In the genomic region with DNA sequence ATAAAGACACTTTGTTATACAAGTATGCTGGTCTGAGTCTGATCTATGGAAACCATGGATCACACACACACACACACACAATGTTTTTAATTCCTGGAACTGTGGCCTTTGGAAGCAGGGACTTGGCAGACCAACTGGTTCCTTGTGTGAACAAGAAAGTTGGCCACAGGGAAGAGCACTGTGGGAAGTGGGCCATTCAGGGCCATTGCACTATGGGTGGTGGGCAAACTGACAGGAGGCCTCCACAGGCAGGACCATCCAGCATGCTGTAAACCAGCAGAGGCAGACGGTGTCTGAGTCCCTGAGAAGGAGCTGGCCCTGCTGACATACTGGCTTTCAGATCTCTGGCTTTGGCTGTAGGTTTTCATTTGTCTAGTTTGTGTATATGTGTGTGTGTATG, we compare ENCODE assay signal across 19 mouse cellular contexts. TPM values are rescaled to one million over a fixed set of nuclear protein-coding genes. Genes with fewer than 3 reads are reported as not detected.
A peak's percentile ranks its signal among the peaks of the same experiment; 100 is the strongest.
DNase-seq lines count a peak whose midpoint lies in the region; ATAC-seq and TF ChIP-seq lines count a peak whose summit lies in the region.
"Had no signal": no experiment of that assay in that cellular context is flagged by ENCODE, and none has a peak within 500 bp of the region (broad histone marks: within the 10 kb centered on the region; RNA-seq: fewer than 3 reads in every experiment).

No protein-coding gene starts in this region.

- no peaks in the 10 kb centered on the region for H3K4me1 ChIP-seq in forebrain, postnatal 0 days (ENCODE audit: insufficient read depth)
- no peaks in the 10 kb centered on the region for H3K4me1 ChIP-seq in forebrain, embryonic 13.5 days
- H3K4me1 ChIP-seq in hindbrain, postnatal 0 days (ENCODE audit: insufficient read depth, low read length): no peaks in the 10 kb centered on the region
- no peaks in the 10 kb centered on the region for H3K4me1 ChIP-seq in hindbrain, embryonic 13.5 days (replicated peaks)
- H3K4me1 ChIP-seq in midbrain, postnatal 0 days (ENCODE audit: insufficient read depth, low read length): no peaks in the 10 kb centered on the region
- H3K4me1 ChIP-seq in midbrain, embryonic 14.5 days (ENCODE audit: control insufficient read depth, insufficient read depth, low read length): no peaks in the 10 kb centered on the region
- H3K4me1 ChIP-seq: embryonic facial prominence, embryonic 13.5 days; forebrain, embryonic 12.5 days had no signal

- 50% methylated on average over 1 of the region's 1 CpGs for WGBS in forebrain, postnatal 0 days
- 76% methylated on average over 1 of the region's 1 CpGs for WGBS in forebrain, embryonic 13.5 days
- WGBS in hindbrain, postnatal 0 days: 50% methylated on average over 1 of the region's 1 CpGs
- WGBS in hindbrain, embryonic 13.5 days: 77% methylated on average over 1 of the region's 1 CpGs
- WGBS in midbrain, postnatal 0 days: 56% methylated on average over 1 of the region's 1 CpGs
- 71% methylated on average over 1 of the region's 1 CpGs for WGBS in midbrain, embryonic 14.5 days

- H3K4me2 ChIP-seq in forebrain, postnatal 0 days (ENCODE audit: low read depth): no peak overlapping the region
- no peak overlapping the region for H3K4me2 ChIP-seq in forebrain, embryonic 13.5 days
- H3K4me2 ChIP-seq in hindbrain, postnatal 0 days (ENCODE audit: low read depth, low read length): no peak overlapping the region
- no peak overlapping the region for H3K4me2 ChIP-seq in hindbrain, embryonic 13.5 days
- no peak overlapping the region for H3K4me2 ChIP-seq in midbrain, postnatal 0 days (ENCODE audit: low read depth, low read length, poor library complexity, severe bottlenecking)
- no peak overlapping the region for H3K4me2 ChIP-seq in midbrain, embryonic 14.5 days (ENCODE audit: low read length)
- H3K4me2 ChIP-seq: embryonic facial prominence, embryonic 13.5 days; forebrain, embryonic 12.5 days; heart, embryonic 12.5 days had no signal

- H3K9me3 ChIP-seq in forebrain, postnatal 0 days (ENCODE audit: low read length): no peaks in the 10 kb centered on the region
- no peaks in the 10 kb centered on the region for H3K9me3 ChIP-seq in forebrain, embryonic 13.5 days (replicated peaks)
- no peaks in the 10 kb centered on the region for H3K9me3 ChIP-seq in hindbrain, postnatal 0 days (ENCODE audit: low read length)
- H3K9me3 ChIP-seq in hindbrain, embryonic 13.5 days: no peaks in the 10 kb centered on the region
- H3K9me3 ChIP-seq in midbrain, postnatal 0 days (ENCODE audit: low read length): no peaks in the 10 kb centered on the region
- no peaks in the 10 kb centered on the region for H3K9me3 ChIP-seq in midbrain, embryonic 14.5 days (ENCODE audit: control insufficient read depth, low read length)
- H3K9me3 ChIP-seq: embryonic facial prominence, embryonic 13.5 days; forebrain, embryonic 12.5 days; heart, embryonic 12.5 days had no signal

- 0 out of 2 replicates have a peak, but pooled peaks have one; percentile 35 for ATAC-seq in forebrain, postnatal 0 days
- ATAC-seq in forebrain, embryonic 13.5 days: no peak
- peak; percentile 79 for ATAC-seq in hindbrain, postnatal 0 days
- no peak for ATAC-seq in hindbrain, embryonic 13.5 days (ENCODE audit: low FRiP score)
- peak; percentile 34; the same call in 1 of the 2 replicates for ATAC-seq in midbrain, postnatal 0 days (ENCODE audit: low FRiP score)
- no peak for ATAC-seq in midbrain, embryonic 14.5 days (ENCODE audit: low FRiP score, low TSS enrichment)

- no peaks in the 10 kb centered on the region for H3K27me3 ChIP-seq in forebrain, postnatal 0 days (ENCODE audit: insufficient read depth, low read length)
- H3K27me3 ChIP-seq in forebrain, embryonic 13.5 days: no peaks in the 10 kb centered on the region
- H3K27me3 ChIP-seq in hindbrain, postnatal 0 days (ENCODE audit: insufficient read depth, low read length): no peaks in the 10 kb centered on the region
- H3K27me3 ChIP-seq in hindbrain, embryonic 13.5 days: no peaks in the 10 kb centered on the region
- H3K27me3 ChIP-seq in midbrain, postnatal 0 days (ENCODE audit: insufficient read depth, low read length): no peaks in the 10 kb centered on the region
- H3K27me3 ChIP-seq in midbrain, embryonic 14.5 days (ENCODE audit: control insufficient read depth, insufficient read depth, low read length): no peaks in the 10 kb centered on the region
- H3K27me3 ChIP-seq: embryonic facial prominence, embryonic 13.5 days; forebrain, embryonic 12.5 days; heart, embryonic 12.5 days had no signal

- DNase-seq in forebrain, postnatal 0 days: peak; percentile 18
- DNase-seq in hindbrain, postnatal 0 days (ENCODE audit: low spot score): peak; percentile 72
- DNase-seq in midbrain, postnatal 0 days (ENCODE audit: low spot score): peak; percentile 74
- DNase-seq in midbrain, embryonic 14.5 days: no peak
- DNase-seq in thymus, postnatal 10 days (ENCODE audit: low spot score in 2 of 2): no peak
- DNase-seq: adrenal gland, postnatal 10 days; cerebellum, adult 18-20 months; cerebellum, postnatal 36 days; gastrocnemius, adult 2 months; gastrocnemius, postnatal 25 days; kidney, adult 11 months; kidney, adult 9 months had no signal

- H3K9ac ChIP-seq in forebrain, postnatal 0 days: no peak overlapping the region
- no peak overlapping the region for H3K9ac ChIP-seq in forebrain, embryonic 13.5 days
- H3K9ac ChIP-seq in hindbrain, postnatal 0 days (replicated peaks; ENCODE audit: low read length): no peak overlapping the region
- H3K9ac ChIP-seq in hindbrain, embryonic 13.5 days: no peak overlapping the region
- no peak overlapping the region for H3K9ac ChIP-seq in midbrain, postnatal 0 days (replicated peaks; ENCODE audit: low read length, poor library complexity, severe bottlenecking)
- no peak overlapping the region for H3K9ac ChIP-seq in midbrain, embryonic 14.5 days (replicated peaks; ENCODE audit: low read length)
- H3K9ac ChIP-seq: embryonic facial prominence, embryonic 13.5 days; heart, embryonic 12.5 days had no signal

- H3K27ac ChIP-seq in forebrain, postnatal 0 days (ENCODE audit: low read depth, low read length): no peak overlapping the region
- no peak overlapping the region for H3K27ac ChIP-seq in forebrain, embryonic 13.5 days
- peak overlapping the region; percentile 9; the same call in 1 of the 2 replicates for H3K27ac ChIP-seq in hindbrain, postnatal 0 days
- no peak overlapping the region for H3K27ac ChIP-seq in hindbrain, embryonic 13.5 days
- no peak overlapping the region for H3K27ac ChIP-seq in midbrain, postnatal 0 days (ENCODE audit: low read depth, low read length)
- no peak overlapping the region for H3K27ac ChIP-seq in midbrain, embryonic 14.5 days (replicated peaks; ENCODE audit: low read depth, low read length)
- H3K27ac ChIP-seq: embryonic facial prominence, embryonic 13.5 days; forebrain, embryonic 12.5 days had no signal

- no peak for TF ChIP-seq CTCF in forebrain, postnatal 0 days (IDR thresholded peaks at IDR 0.05; ENCODE audit: low read depth)
- no peak for TF ChIP-seq CTCF in hindbrain, postnatal 0 days (IDR thresholded peaks at IDR 0.05; ENCODE audit: low read depth)
- no peak for TF ChIP-seq CTCF in midbrain, postnatal 0 days (IDR thresholded peaks at IDR 0.05)

- H3K36me3 ChIP-seq in forebrain, postnatal 0 days (ENCODE audit: insufficient read depth): peaks cover 16% of the 10 kb centered on the region
- H3K36me3 ChIP-seq in forebrain, embryonic 13.5 days (ENCODE audit: poor library complexity, severe bottlenecking): peaks cover 17% of the 10 kb centered on the region
- H3K36me3 ChIP-seq in hindbrain, postnatal 0 days (ENCODE audit: insufficient read depth, low read length): 0 out of 2 replicates have a peak, but pooled peaks cover 9% of the 10 kb centered on the region
- H3K36me3 ChIP-seq in hindbrain, embryonic 13.5 days: peaks cover 35% of the 10 kb centered on the region
- H3K36me3 ChIP-seq in midbrain, postnatal 0 days (ENCODE audit: insufficient read depth, low read length): peaks cover 15% of the 10 kb centered on the region
- peaks cover 18% of the 10 kb centered on the region for H3K36me3 ChIP-seq in midbrain, embryonic 14.5 days (ENCODE audit: control insufficient read depth, insufficient read depth, low read length)

- no peak overlapping the region for H3K4me3 ChIP-seq in forebrain, postnatal 0 days (ENCODE audit: low read depth, low read length)
- H3K4me3 ChIP-seq in forebrain, embryonic 13.5 days: no peak overlapping the region
- H3K4me3 ChIP-seq in hindbrain, postnatal 0 days (ENCODE audit: low read length): no peak overlapping the region
- no peak overlapping the region for H3K4me3 ChIP-seq in hindbrain, embryonic 13.5 days
- H3K4me3 ChIP-seq in midbrain, postnatal 0 days (ENCODE audit: low read depth, low read length): no peak overlapping the region
- no peak overlapping the region for H3K4me3 ChIP-seq in midbrain, embryonic 14.5 days (replicated peaks; ENCODE audit: low read depth, low read length)
- H3K4me3 ChIP-seq: embryonic facial prominence, embryonic 13.5 days; forebrain, embryonic 12.5 days; gastrocnemius, adult 2 months; heart, embryonic 12.5 days had no signal

RNA-seq across cellular contexts. Expression of a gene that starts 18.9 kb away (rescaled TPM):
- total RNA-seq in forebrain, postnatal 0 days (2014; rRNA removed): 10.9 and 13.1 TPM in 2 replicates
- 7.4 and 8.3 TPM in 2 replicates for polyA plus RNA-seq in forebrain, postnatal 0 days (2015; fragmentation: Nextera tagmentation; extraction: Ambion mirVana)
- polyA plus RNA-seq in forebrain, embryonic 13.5 days (2015; fragmentation: Nextera tagmentation; extraction: Ambion mirVana): 7.8 and 8.7 TPM in 2 replicates
- total RNA-seq in hindbrain, postnatal 0 days (2014; rRNA removed): 11.5 and 14.6 TPM in 2 replicates
- polyA plus RNA-seq in hindbrain, postnatal 0 days (2015; fragmentation: Nextera tagmentation; extraction: Ambion mirVana): 12.5 and 13.2 TPM in 2 replicates
- polyA plus RNA-seq in hindbrain, embryonic 13.5 days (2015; fragmentation: Nextera tagmentation; extraction: Ambion mirVana): 9.6 and 10.7 TPM in 2 replicates
- 12.6 and 14.6 TPM in 2 replicates for total RNA-seq in midbrain, postnatal 0 days (2014; rRNA removed)
- 10.7 and 13.9 TPM in 2 replicates for polyA plus RNA-seq in midbrain, postnatal 0 days (2015; fragmentation: Nextera tagmentation; extraction: Ambion mirVana)
- polyA plus RNA-seq in midbrain, embryonic 14.5 days (2014; fragmentation: Nextera tagmentation; extraction: Ambion mirVana): 7.8 and 8.9 TPM in 2 replicates

RNA-seq across cellular contexts. Expression of a gene that starts 28.0 kb away (rescaled TPM):
- total RNA-seq in forebrain, postnatal 0 days (2014; rRNA removed): 41.6 and 55.5 TPM in 2 replicates
- polyA plus RNA-seq in forebrain, postnatal 0 days (2015; fragmentation: Nextera tagmentation; extraction: Ambion mirVana): 47.0 and 62.0 TPM in 2 replicates
- 59.3 and 60.7 TPM in 2 replicates for polyA plus RNA-seq in forebrain, embryonic 13.5 days (2015; fragmentation: Nextera tagmentation; extraction: Ambion mirVana)
- total RNA-seq in hindbrain, postnatal 0 days (2014; rRNA removed): 64.6 and 69.3 TPM in 2 replicates
- 64.9 and 66.6 TPM in 2 replicates for polyA plus RNA-seq in hindbrain, postnatal 0 days (2015; fragmentation: Nextera tagmentation; extraction: Ambion mirVana)
- polyA plus RNA-seq in hindbrain, embryonic 13.5 days (2015; fragmentation: Nextera tagmentation; extraction: Ambion mirVana): 59.4 and 62.0 TPM in 2 replicates
- 42.1 and 67.7 TPM in 2 replicates for total RNA-seq in midbrain, postnatal 0 days (2014; rRNA removed)
- 56.6 and 63.7 TPM in 2 replicates for polyA plus RNA-seq in midbrain, postnatal 0 days (2015; fragmentation: Nextera tagmentation; extraction: Ambion mirVana)
- 54.2 and 62.2 TPM in 2 replicates for polyA plus RNA-seq in midbrain, embryonic 14.5 days (2014; fragmentation: Nextera tagmentation; extraction: Ambion mirVana)

RNA-seq across cellular contexts. Expression of a gene that starts 28.1 kb away (rescaled TPM):
- total RNA-seq in forebrain, postnatal 0 days (2014; rRNA removed): 1.0 and 1.6 TPM in 2 replicates
- polyA plus RNA-seq in forebrain, postnatal 0 days (2015; fragmentation: Nextera tagmentation; extraction: Ambion mirVana): 4.9 and 5.8 TPM in 2 replicates
- 3.0 and 3.6 TPM in 2 replicates for polyA plus RNA-seq in forebrain, embryonic 13.5 days (2015; fragmentation: Nextera tagmentation; extraction: Ambion mirVana)
- total RNA-seq in hindbrain, postnatal 0 days (2014; rRNA removed): 0.36 and 3.5 TPM in 2 replicates
- polyA plus RNA-seq in hindbrain, postnatal 0 days (2015; fragmentation: Nextera tagmentation; extraction: Ambion mirVana): 3.5 and 4.1 TPM in 2 replicates
- 3.2 and 5.6 TPM in 2 replicates for polyA plus RNA-seq in hindbrain, embryonic 13.5 days (2015; fragmentation: Nextera tagmentation; extraction: Ambion mirVana)
- total RNA-seq in midbrain, postnatal 0 days (2014; rRNA removed): 1.4 and 2.7 TPM in 2 replicates
- polyA plus RNA-seq in midbrain, postnatal 0 days (2015; fragmentation: Nextera tagmentation; extraction: Ambion mirVana): 2.4 and 3.3 TPM in 2 replicates
- 2.3 and 3.0 TPM in 2 replicates for polyA plus RNA-seq in midbrain, embryonic 14.5 days (2014; fragmentation: Nextera tagmentation; extraction: Ambion mirVana)
- total RNA-seq: gastrocnemius, adult 2 months had no signal

RNA-seq across cellular contexts. Expression of a gene that starts 39.6 kb away (rescaled TPM):
- 14.8 and 17.9 TPM in 2 replicates for total RNA-seq in forebrain, postnatal 0 days (2014; rRNA removed)
- 10.2 and 11.3 TPM in 2 replicates for polyA plus RNA-seq in forebrain, postnatal 0 days (2015; fragmentation: Nextera tagmentation; extraction: Ambion mirVana)
- polyA plus RNA-seq in forebrain, embryonic 13.5 days (2015; fragmentation: Nextera tagmentation; extraction: Ambion mirVana): 22.8 and 23.0 TPM in 2 replicates
- total RNA-seq in hindbrain, postnatal 0 days (2014; rRNA removed): 10.5 and 24.0 TPM in 2 replicates
- 12.4 and 13.8 TPM in 2 replicates for polyA plus RNA-seq in hindbrain, postnatal 0 days (2015; fragmentation: Nextera tagmentation; extraction: Ambion mirVana)
- 14.4 and 15.3 TPM in 2 replicates for polyA plus RNA-seq in hindbrain, embryonic 13.5 days (2015; fragmentation: Nextera tagmentation; extraction: Ambion mirVana)
- total RNA-seq in midbrain, postnatal 0 days (2014; rRNA removed): 19.6 and 22.3 TPM in 2 replicates
- polyA plus RNA-seq in midbrain, postnatal 0 days (2015; fragmentation: Nextera tagmentation; extraction: Ambion mirVana): 11.1 and 11.9 TPM in 2 replicates
- polyA plus RNA-seq in midbrain, embryonic 14.5 days (2014; fragmentation: Nextera tagmentation; extraction: Ambion mirVana): 11.3 and 15.6 TPM in 2 replicates

RNA-seq across cellular contexts. Expression of a gene that starts 45.8 kb away (rescaled TPM):
- total RNA-seq in forebrain, postnatal 0 days (2014; rRNA removed): 1.6 and 1.7 TPM in 2 replicates
- 2.2 and 2.9 TPM in 2 replicates for polyA plus RNA-seq in forebrain, postnatal 0 days (2015; fragmentation: Nextera tagmentation; extraction: Ambion mirVana)
- 0.27 and 0.31 TPM in 2 replicates for polyA plus RNA-seq in forebrain, embryonic 13.5 days (2015; fragmentation: Nextera tagmentation; extraction: Ambion mirVana)
- 0.89 TPM in 1 of 2 replicates, not detected in the other for total RNA-seq in hindbrain, postnatal 0 days (2014; rRNA removed)
- 0.11 and 0.16 TPM in 2 replicates for polyA plus RNA-seq in hindbrain, postnatal 0 days (2015; fragmentation: Nextera tagmentation; extraction: Ambion mirVana)
- polyA plus RNA-seq in hindbrain, embryonic 13.5 days (2015; fragmentation: Nextera tagmentation; extraction: Ambion mirVana): 0.16 and 0.21 TPM in 2 replicates
- total RNA-seq in midbrain, postnatal 0 days (2014; rRNA removed): 0.11 and 0.24 TPM in 2 replicates
- 0.14 and 0.15 TPM in 2 replicates for polyA plus RNA-seq in midbrain, postnatal 0 days (2015; fragmentation: Nextera tagmentation; extraction: Ambion mirVana)
- polyA plus RNA-seq in midbrain, embryonic 14.5 days (2014; fragmentation: Nextera tagmentation; extraction: Ambion mirVana): 0.13 TPM in 1 of 2 replicates, not detected in the other
- total RNA-seq: granulocyte monocyte progenitor cell, adult 5-6 weeks; heart, postnatal 25 days had no signal
- polyA plus RNA-seq: heart, embryonic 12.5 days had no signal

Comparison
In these comparisons a context has a peak if more than half of its experiments do, and no peak if none do; other contexts are left out.
1. ATAC-seq: peak in forebrain, postnatal 0 days (single experiment), hindbrain, postnatal 0 days (single experiment) and midbrain, postnatal 0 days (single experiment); none in forebrain, embryonic 13.5 days (single experiment), hindbrain, embryonic 13.5 days (single experiment) and midbrain, embryonic 14.5 days (single experiment).
2. DNase-seq: peak in forebrain, postnatal 0 days (single experiment), hindbrain, postnatal 0 days (single experiment) and midbrain, postnatal 0 days (single experiment); none in midbrain, embryonic 14.5 days (single experiment) and thymus, postnatal 10 days (0 of 2).